ENCODE assay signal across 18 mouse cellular contexts in the genomic region with DNA sequence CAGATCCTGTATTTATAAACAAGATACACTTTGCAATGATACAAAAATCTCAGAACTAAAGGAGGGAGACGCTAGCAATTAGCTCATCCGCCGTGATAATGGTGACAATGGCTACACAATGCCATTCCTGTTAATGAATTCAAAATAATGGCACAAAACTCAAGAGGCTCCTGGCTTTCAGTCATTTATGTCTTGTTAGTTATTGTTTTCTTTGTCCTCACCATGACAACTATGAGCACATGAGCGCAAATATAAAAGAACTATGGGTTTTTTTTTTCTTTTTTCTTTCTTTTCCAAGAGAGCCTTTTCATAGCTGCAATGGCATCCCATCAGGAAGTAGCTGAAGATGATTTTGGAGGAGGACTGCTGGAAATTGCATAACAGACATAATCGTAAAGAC.
"Had no signal": no experiment of that assay in that cellular context is flagged by ENCODE, and none has a peak within 500 bp of the region (broad histone marks: within the 10 kb centered on the region; RNA-seq: fewer than 3 reads in every experiment).

No protein-coding gene starts in this region.

- ATAC-seq: midbrain, embryonic 13.5 days; midbrain, embryonic 16.5 days had no signal

- H3K27ac ChIP-seq: liver, embryonic 14.5 days; midbrain, embryonic 13.5 days; neural tube, embryonic 13.5 days; neural tube, embryonic 15.5 days had no signal

- H3K4me1 ChIP-seq: midbrain, embryonic 13.5 days had no signal

- DNase-seq: lung, adult 18-20 months; lung, embryonic 14.5 days; lung, postnatal 10 days; lung, postnatal 4 days; right cerebral cortex, adult 18-20 months; right cerebral cortex, postnatal 25 days; right cerebral cortex, postnatal 4 days; spleen, adult 18-20 months; thymus, adult 18-20 months; thymus, postnatal 14 days; thymus, postnatal 36 days had no signal

- H3K9me3 ChIP-seq: midbrain, embryonic 13.5 days; neural tube, embryonic 13.5 days; neural tube, embryonic 15.5 days had no signal

- H3K36me3 ChIP-seq: midbrain, embryonic 13.5 days; neural tube, embryonic 13.5 days; neural tube, embryonic 15.5 days had no signal

- H3K4me2 ChIP-seq: lung, embryonic 14.5 days; midbrain, embryonic 11.5 days; midbrain, embryonic 13.5 days; neural tube, embryonic 13.5 days; neural tube, embryonic 15.5 days had no signal

- H3K9ac ChIP-seq: liver, embryonic 14.5 days; lung, embryonic 14.5 days; midbrain, embryonic 13.5 days; neural tube, embryonic 13.5 days; neural tube, embryonic 15.5 days had no signal

- H3K4me3 ChIP-seq: midbrain, embryonic 13.5 days; myocyte; neural tube, embryonic 13.5 days; neural tube, embryonic 15.5 days had no signal
